Mouse (Mus musculus): ENCODE results near the gene Pdzrn3. TPM values are rescaled to one million over a fixed set of nuclear protein-coding genes. Genes with fewer than 3 reads are reported as not detected.

The Pdzrn3 gene
- polyA plus RNA-seq, 1 experiment from 2014 or later: 6.3 TPM

DNA sequence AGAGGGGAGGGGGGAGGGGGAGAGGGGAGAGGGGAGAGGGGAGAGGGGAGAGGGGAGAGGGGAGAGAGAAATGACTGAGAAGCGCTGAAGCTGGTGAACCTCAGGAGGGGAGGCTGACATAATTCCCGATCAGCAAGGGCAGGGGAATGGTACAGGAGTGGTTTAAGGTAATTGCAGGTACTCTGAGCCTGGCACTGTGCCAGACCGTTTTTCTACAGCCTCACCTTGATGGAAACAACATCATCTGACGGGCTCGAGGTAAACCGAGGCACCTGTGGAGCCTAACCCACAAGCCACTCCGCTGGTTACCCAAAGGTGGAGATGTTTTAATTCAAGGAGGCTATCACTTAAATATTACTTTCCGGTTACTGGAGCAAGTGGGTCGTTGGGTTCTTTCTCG is 1.6 kb downstream of the Pdzrn3 start:
- Histone ChIP-seq H3K36me3 (ENCODE audit: control insufficient read depth, insufficient read depth, low read length) (no peaks in the 10 kb centered on the region), H3K9ac (ENCODE audit: low read depth, low read length) (peak overlapping the region; percentile 81), H3K4me2 (ENCODE audit: low read depth, low read length) (peak overlapping the region; percentile 92), H3K4me1 (ENCODE audit: control insufficient read depth, insufficient read depth, low read length) (peaks cover 33% of the 10 kb centered on the region), H3K4me3 (ENCODE audit: low read length) (peak overlapping the region; percentile 73), H3K27me3 (replicated peaks; ENCODE audit: control insufficient read depth, insufficient read depth, low read length) (no peaks in the 10 kb centered on the region), H3K9me3 (ENCODE audit: control insufficient read depth, low read length) (no peaks in the 10 kb centered on the region), H3K27ac (ENCODE audit: low read length) (peak overlapping the region; percentile 93)
- WGBS: 21% methylated on average over 10 of the region's 10 CpGs
- no peak for ATAC-seq

DNA sequence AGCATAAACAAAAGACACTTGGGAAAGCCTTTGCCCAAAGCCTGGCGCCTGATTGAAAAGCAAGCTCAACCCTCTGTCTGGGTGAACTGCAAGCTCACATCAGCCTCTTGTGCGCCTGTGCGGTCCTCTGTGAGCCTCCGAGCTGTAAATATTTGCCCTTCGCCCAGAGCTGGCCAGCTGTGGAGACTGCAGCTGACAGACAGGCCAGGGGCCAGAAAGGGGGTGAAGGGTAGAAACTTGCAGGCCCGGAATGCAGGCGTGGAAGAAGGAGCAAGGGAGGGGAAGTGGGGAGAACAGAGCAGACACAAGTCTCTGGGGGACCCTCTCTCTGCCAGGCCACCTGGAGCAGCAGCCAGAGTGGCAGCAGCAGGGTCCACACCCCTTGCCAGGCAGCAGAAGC is 3.0 kb downstream of the Pdzrn3 start:
- WGBS: 3% methylated on average over 7 of the region's 7 CpGs
- peaks cover 37% of the 10 kb centered on the region for H3K4me1 ChIP-seq (ENCODE audit: control insufficient read depth, insufficient read depth, low read length)
- peak; percentile 78 for ATAC-seq

DNA sequence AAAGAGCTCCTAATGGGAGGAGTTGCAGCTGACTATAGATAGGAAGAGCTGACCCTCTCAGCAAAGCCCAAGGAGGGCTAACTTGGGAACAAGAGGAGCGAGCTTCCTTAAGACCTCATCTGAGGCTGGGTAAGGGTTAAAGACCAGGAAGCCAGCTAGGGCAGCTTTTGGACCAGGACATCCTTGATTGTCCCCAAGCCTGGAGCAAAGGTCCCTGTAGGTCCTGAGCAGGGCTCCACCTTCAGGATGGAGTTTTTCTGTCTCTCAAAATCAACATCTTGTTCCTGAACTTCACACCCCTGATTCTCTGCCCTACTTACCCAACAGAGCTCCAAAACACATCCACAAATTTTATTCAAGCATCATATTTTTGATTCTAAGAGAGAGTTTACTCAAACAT is 3.5 kb downstream of the Pdzrn3 start:
- WGBS: 27% methylated on average over 1 of the region's 1 CpGs
- Histone ChIP-seq H3K27ac (ENCODE audit: low read length) (peak overlapping the region; percentile 90), H3K9me3 (ENCODE audit: control insufficient read depth, low read length) (no peaks in the 10 kb centered on the region), H3K36me3 (ENCODE audit: control insufficient read depth, insufficient read depth, low read length) (no peaks in the 10 kb centered on the region), H3K27me3 (replicated peaks; ENCODE audit: control insufficient read depth, insufficient read depth, low read length) (no peaks in the 10 kb centered on the region), H3K4me3 (ENCODE audit: low read length) (peak overlapping the region; percentile 47), H3K9ac (ENCODE audit: low read depth, low read length) (0 out of 2 replicates have a peak overlapping the region, but pooled peaks have one; percentile 37), H3K4me2 (ENCODE audit: low read depth, low read length) (peak overlapping the region; percentile 92), H3K4me1 (ENCODE audit: control insufficient read depth, insufficient read depth, low read length) (peaks cover 38% of the 10 kb centered on the region)
- no peak for ATAC-seq

More for the DNA sequence above, 3.0 kb downstream of the Pdzrn3 start:
- Histone ChIP-seq H3K4me3 (ENCODE audit: low read length) (peak overlapping the region; percentile 47), H3K9ac (ENCODE audit: low read depth, low read length) (peak overlapping the region; percentile 60), H3K4me2 (ENCODE audit: low read depth, low read length) (peak overlapping the region; percentile 92), H3K27ac (ENCODE audit: low read length) (peak overlapping the region; percentile 90), H3K36me3 (ENCODE audit: control insufficient read depth, insufficient read depth, low read length) (no peaks in the 10 kb centered on the region), H3K27me3 (replicated peaks; ENCODE audit: control insufficient read depth, insufficient read depth, low read length) (no peaks in the 10 kb centered on the region), H3K9me3 (ENCODE audit: control insufficient read depth, low read length) (no peaks in the 10 kb centered on the region)

DNA sequence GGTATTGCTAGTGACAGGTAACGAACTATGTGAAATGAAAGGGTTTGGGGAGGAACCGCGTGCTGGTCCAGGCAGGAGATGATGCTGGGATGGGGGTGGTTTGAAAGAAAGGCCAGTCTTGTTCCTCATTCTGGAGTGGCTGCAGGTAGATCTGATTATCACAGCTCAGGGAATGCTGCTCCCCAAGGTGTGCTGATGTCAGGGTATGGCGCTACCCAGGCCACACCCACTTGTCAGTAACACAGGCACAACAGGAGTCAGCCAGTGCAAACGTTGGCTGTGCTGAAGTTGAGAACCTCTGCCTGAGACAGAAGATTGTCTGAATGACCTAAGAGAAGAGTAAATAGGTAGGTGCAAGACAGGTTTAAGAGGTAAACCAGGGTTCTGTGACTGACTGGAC is 4.7 kb downstream of the Pdzrn3 start:
- H3K9ac ChIP-seq (ENCODE audit: low read depth, low read length): no peak overlapping the region
- 0 out of 2 replicates have a peak overlapping the region, but pooled peaks have one; percentile 92 for H3K4me2 ChIP-seq (ENCODE audit: low read depth, low read length)
- peaks cover 36% of the 10 kb centered on the region for H3K4me1 ChIP-seq (ENCODE audit: control insufficient read depth, insufficient read depth, low read length)
- peak overlapping the region; percentile 52; the same call in 1 of the 2 replicates for H3K27ac ChIP-seq (ENCODE audit: low read length)
- no peak overlapping the region for H3K4me3 ChIP-seq (ENCODE audit: low read length)
- no peaks in the 10 kb centered on the region for H3K36me3 ChIP-seq (ENCODE audit: control insufficient read depth, insufficient read depth, low read length)
- no peaks in the 10 kb centered on the region for H3K9me3 ChIP-seq (ENCODE audit: control insufficient read depth, low read length)
- H3K27me3 ChIP-seq (replicated peaks; ENCODE audit: control insufficient read depth, insufficient read depth, low read length): no peaks in the 10 kb centered on the region
- no peak for ATAC-seq
- WGBS: 77% methylated on average over 5 of the region's 5 CpGs

DNA sequence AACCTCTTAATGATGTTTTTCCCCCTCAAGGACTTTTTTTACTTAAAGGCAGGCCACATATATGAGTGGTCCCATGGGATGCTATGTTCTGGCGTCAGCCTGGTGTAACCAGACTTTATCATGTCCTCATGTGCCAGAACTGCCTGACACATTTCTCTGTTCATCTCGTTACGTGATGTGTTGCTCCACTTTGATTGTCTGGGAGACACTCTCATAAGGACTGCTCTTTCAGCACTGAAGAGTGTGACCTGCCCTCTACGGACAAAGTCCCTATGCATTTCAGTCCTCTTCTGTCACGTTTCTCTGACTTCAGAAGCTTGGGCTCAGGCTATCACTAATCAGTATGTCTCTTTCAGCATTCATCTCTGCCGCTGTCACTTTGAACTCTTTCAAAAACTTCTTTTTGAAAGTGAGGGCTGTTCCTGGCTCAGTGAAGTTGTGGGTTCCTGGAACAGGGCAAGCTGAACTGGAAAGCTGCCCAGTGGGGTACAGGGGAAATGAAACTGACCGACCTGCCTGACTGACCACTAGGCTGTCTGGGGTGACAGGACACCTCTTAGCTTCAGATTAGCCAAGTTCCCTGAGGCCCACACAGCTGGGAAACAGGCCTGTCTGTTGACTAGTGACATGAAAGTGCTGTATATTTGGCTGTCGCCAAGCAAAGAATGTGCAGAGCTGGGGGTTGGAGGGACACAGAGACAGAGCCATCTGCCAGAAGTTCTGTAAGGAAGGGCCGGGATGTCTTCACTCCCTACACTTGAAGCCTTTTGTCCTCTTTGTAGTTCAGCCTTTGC is 10.7 kb downstream of the Pdzrn3 start:
- no peaks in the 10 kb centered on the region for H3K27me3 ChIP-seq (replicated peaks; ENCODE audit: control insufficient read depth, insufficient read depth, low read length)
- H3K9ac ChIP-seq (ENCODE audit: low read depth, low read length): no peak overlapping the region
- H3K27ac ChIP-seq (ENCODE audit: low read length): no peak overlapping the region
- no peak overlapping the region for H3K4me3 ChIP-seq (ENCODE audit: low read length)
- ATAC-seq: no peak
- peaks cover 29% of the 10 kb centered on the region for H3K4me1 ChIP-seq (ENCODE audit: control insufficient read depth, insufficient read depth, low read length)
- H3K4me2 ChIP-seq (ENCODE audit: low read depth, low read length): no peak overlapping the region
- no peaks in the 10 kb centered on the region for H3K9me3 ChIP-seq (ENCODE audit: control insufficient read depth, low read length)
- 66% methylated on average over 9 of the region's 9 CpGs for WGBS
- H3K36me3 ChIP-seq (ENCODE audit: control insufficient read depth, insufficient read depth, low read length): no peaks in the 10 kb centered on the region

DNA sequence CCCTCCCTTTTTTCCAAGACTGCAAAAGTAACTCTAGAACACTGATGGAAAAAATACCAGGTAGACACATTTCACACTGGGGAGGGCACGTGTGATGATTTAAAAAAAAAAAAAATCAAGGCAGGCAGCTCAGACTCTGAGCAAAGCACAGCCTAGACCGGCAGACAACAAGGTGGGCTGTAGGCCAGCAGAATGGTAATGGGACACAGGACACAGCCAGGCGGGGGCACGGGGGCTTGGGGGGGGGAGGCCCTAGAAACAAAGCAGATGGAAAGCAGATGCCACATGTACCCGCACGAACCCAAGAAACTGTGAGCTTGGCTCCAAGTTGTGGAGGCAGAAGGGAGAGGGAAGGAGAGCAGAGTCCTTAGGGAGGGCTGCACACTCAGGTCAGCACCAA is 11.9 kb downstream of the Pdzrn3 start:
- 62% methylated on average over 6 of the region's 6 CpGs for WGBS
- no peak overlapping the region for H3K4me2 ChIP-seq (ENCODE audit: low read depth, low read length)
- H3K4me3 ChIP-seq (ENCODE audit: low read length): no peak overlapping the region
- no peak overlapping the region for H3K9ac ChIP-seq (ENCODE audit: low read depth, low read length)
- no peak overlapping the region for H3K27ac ChIP-seq (ENCODE audit: low read length)
- H3K36me3 ChIP-seq (ENCODE audit: control insufficient read depth, insufficient read depth, low read length): 0 out of 2 replicates have a peak, but pooled peaks cover 3% of the 10 kb centered on the region
- no peaks in the 10 kb centered on the region for H3K27me3 ChIP-seq (replicated peaks; ENCODE audit: control insufficient read depth, insufficient read depth, low read length)
- no peaks in the 10 kb centered on the region for H3K9me3 ChIP-seq (ENCODE audit: control insufficient read depth, low read length)
- ATAC-seq: no peak
- H3K4me1 ChIP-seq (ENCODE audit: control insufficient read depth, insufficient read depth, low read length): peaks cover 27% of the 10 kb centered on the region

DNA sequence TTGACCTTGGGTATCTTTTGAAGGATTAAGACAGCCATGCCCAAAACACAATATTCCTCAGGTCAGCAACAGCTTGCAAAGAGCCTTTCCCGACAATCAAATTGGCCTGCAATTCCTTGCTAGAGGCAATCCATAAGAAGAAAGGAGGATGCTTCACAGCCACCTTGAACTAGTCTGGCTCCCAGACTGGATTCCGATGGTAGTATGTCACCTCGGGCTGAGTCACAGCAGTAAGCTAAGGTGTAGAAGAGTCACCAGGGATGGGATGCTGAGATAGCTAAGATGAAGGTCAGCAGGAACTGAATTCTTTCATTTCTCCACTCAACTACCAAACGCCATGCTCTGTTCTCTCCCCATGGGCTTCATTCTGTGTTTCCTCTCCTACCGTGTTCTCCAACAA is 13.8 kb downstream of the Pdzrn3 start:
- Histone ChIP-seq H3K4me3 (ENCODE audit: low read length) (no peak overlapping the region), H3K36me3 (ENCODE audit: control insufficient read depth, insufficient read depth, low read length) (0 out of 2 replicates have a peak, but pooled peaks cover 3% of the 10 kb centered on the region), H3K9ac (ENCODE audit: low read depth, low read length) (no peak overlapping the region), H3K4me1 (ENCODE audit: control insufficient read depth, insufficient read depth, low read length) (peaks cover 26% of the 10 kb centered on the region), H3K4me2 (ENCODE audit: low read depth, low read length) (no peak overlapping the region), H3K27me3 (replicated peaks; ENCODE audit: control insufficient read depth, insufficient read depth, low read length) (no peaks in the 10 kb centered on the region), H3K27ac (ENCODE audit: low read length) (no peak overlapping the region), H3K9me3 (ENCODE audit: control insufficient read depth, low read length) (no peaks in the 10 kb centered on the region)
- WGBS: 81% methylated on average over 5 of the region's 5 CpGs
- ATAC-seq: no peak

DNA sequence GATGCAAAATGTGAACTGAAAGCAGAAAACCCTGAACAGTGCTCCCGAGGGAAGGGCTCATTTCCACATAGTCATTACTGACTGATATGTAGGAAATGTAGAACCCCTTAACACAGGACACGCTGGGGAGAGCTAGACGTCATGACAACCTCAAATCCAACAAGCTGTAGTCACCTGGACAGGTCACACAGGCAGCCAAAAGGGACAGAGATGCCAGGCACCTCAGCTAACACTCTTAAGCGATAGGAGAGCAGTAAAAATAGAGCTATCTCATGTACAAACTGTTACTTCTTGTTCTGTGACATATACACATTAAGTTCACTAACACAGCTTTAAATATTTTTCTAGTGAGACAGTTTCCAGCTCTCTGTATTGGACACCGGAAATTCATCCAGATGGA is 15.0 kb downstream of the Pdzrn3 start:
- Histone ChIP-seq H3K27me3 (replicated peaks; ENCODE audit: control insufficient read depth, insufficient read depth, low read length) (no peaks in the 10 kb centered on the region), H3K36me3 (ENCODE audit: control insufficient read depth, insufficient read depth, low read length) (0 out of 2 replicates have a peak, but pooled peaks cover 3% of the 10 kb centered on the region), H3K9ac (ENCODE audit: low read depth, low read length) (no peak overlapping the region), H3K4me2 (ENCODE audit: low read depth, low read length) (no peak overlapping the region), H3K27ac (ENCODE audit: low read length) (no peak overlapping the region), H3K4me1 (ENCODE audit: control insufficient read depth, insufficient read depth, low read length) (peaks cover 26% of the 10 kb centered on the region), H3K4me3 (ENCODE audit: low read length) (no peak overlapping the region), H3K9me3 (ENCODE audit: control insufficient read depth, low read length) (no peaks in the 10 kb centered on the region)
- WGBS: 59% methylated on average over 5 of the region's 5 CpGs
- no peak for ATAC-seq

DNA sequence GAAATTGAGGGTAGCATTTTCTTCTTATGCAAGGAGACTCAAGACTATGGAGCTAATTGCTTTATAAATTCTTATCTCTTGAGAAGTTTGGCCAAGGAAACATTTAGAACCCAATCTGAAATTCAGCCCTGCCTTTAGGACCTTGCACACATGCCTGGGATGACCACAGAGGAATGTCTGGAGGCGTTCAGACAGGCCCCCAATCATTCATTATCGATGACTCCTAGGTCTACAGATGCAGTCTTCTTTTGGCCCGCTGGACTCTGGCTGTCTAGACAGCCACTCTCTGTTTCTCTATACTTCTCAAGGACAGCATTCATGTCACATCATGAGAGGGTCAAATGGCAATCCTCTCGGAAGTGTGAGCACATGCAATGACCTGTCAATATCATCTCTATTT is 15.4 kb downstream of the Pdzrn3 start:
- Histone ChIP-seq H3K4me1 (ENCODE audit: control insufficient read depth, insufficient read depth, low read length) (peaks cover 28% of the 10 kb centered on the region), H3K9me3 (ENCODE audit: control insufficient read depth, low read length) (no peaks in the 10 kb centered on the region), H3K36me3 (ENCODE audit: control insufficient read depth, insufficient read depth, low read length) (0 out of 2 replicates have a peak, but pooled peaks cover 3% of the 10 kb centered on the region), H3K4me3 (ENCODE audit: low read length) (no peak overlapping the region), H3K4me2 (ENCODE audit: low read depth, low read length) (no peak overlapping the region), H3K9ac (ENCODE audit: low read depth, low read length) (no peak overlapping the region), H3K27me3 (replicated peaks; ENCODE audit: control insufficient read depth, insufficient read depth, low read length) (no peaks in the 10 kb centered on the region), H3K27ac (ENCODE audit: low read length) (no peak overlapping the region)
- 54% methylated on average over 4 of the region's 4 CpGs for WGBS
- no peak for ATAC-seq
